Comparison of ENCODE assay signal across 8 mouse cellular contexts in the genomic region with DNA sequence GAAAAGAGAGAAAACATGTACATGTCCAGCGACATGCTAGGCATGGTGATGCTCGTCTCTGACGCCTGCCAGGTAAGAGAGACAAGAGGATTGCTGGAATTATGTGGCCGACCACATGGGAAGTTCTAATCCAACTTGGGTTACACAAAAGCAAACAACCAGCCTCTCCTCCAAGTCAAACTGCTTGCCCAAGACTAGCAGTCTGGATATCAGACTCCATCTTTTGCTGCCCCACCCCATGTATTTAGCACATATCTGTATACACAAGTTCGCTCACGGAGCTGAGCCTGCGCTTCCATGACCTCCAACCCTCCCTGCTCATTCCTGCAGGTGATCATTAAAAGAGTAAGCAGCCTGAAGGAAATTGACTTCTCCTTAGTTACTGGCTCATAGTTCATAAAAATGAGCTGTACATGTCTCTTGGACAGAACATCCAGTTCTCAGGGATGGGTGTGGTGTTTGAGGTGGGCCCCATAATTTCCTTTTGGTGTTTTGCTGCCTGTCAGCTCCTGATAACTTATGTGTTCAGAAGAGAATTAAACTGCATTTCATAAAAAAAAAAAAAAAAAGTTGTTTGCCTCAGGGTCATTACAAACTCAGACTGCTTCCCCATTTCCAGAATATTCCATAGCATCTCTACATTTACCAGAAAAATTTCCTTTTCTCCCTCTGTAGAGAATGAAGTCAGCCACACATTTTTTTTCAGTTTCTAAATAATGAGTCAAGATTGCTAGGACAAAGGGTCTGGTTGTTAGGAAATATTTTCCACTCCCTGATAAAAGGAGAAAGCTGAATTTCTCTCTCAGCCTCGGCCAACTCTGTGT. TPM values are rescaled to one million over a fixed set of nuclear protein-coding genes. Genes with fewer than 3 reads are reported as not detected.
DNase-seq lines count a peak whose midpoint lies in the region; ATAC-seq and TF ChIP-seq lines count a peak whose summit lies in the region.

No protein-coding gene starts in this region.

- H3K4me2 ChIP-seq in heart, embryonic 14.5 days (ENCODE audit: low read length) = peak overlapping the region; percentile 83
- peak overlapping the region; percentile 94 for H3K4me2 ChIP-seq in stomach, embryonic 14.5 days (replicated peaks; ENCODE audit: low read depth, low read length)

- ATAC-seq in heart, embryonic 14.5 days (ENCODE audit: insufficient number of reproducible peaks, insufficient read depth, low FRiP score, low read depth) = no peak
- ATAC-seq in stomach, embryonic 14.5 days (ENCODE audit: insufficient number of reproducible peaks, insufficient read depth, low FRiP score, low read depth) = no peak

- H3K4me1 ChIP-seq in ES-E14 (ENCODE audit: control insufficient read depth in 2 of 2, insufficient read depth in 2 of 2, low read length in 2 of 2, poor library complexity in 1 of 2) = peaks cover 2 to 7% of the 10 kb centered on the region in 2 experiments; a peak in 2 of 4 replicates
- H3K4me1 ChIP-seq in heart, embryonic 14.5 days (ENCODE audit: control insufficient read depth in 2 of 2, insufficient read depth in 2 of 2, low read length in 2 of 2) = peaks cover 22 to 50% of the 10 kb centered on the region in 2 experiments
- peaks cover 9% of the 10 kb centered on the region for H3K4me1 ChIP-seq in liver, adult 2 months (ENCODE audit: control insufficient read depth, insufficient read depth, low read length)
- H3K4me1 ChIP-seq in stomach, embryonic 14.5 days (ENCODE audit: control insufficient read depth, insufficient read depth, low read length) = peaks cover 6% of the 10 kb centered on the region; the same call in 1 of the 2 replicates

- H3K4me3 ChIP-seq in ES-E14 (ENCODE audit: insufficient read depth in 1 of 2, low read depth in 1 of 2, low read length in 2 of 2, poor library complexity in 1 of 2, severe bottlenecking in 1 of 2) = peak overlapping the region in 1 of 2 experiments; percentile 4; a peak in 1 of 4 replicates
- H3K4me3 ChIP-seq in heart, embryonic 14.5 days (ENCODE audit: control insufficient read depth in 1 of 2, insufficient read depth in 1 of 2, low read depth in 1 of 2, low read length in 2 of 2) = peak overlapping the region; percentile 70 to 81; a peak in 2 of 4 replicates
- H3K4me3 ChIP-seq in liver, adult 2 months (ENCODE audit: insufficient read depth, low read depth, low read length) = no peak overlapping the region
- peak overlapping the region; percentile 67 for H3K4me3 ChIP-seq in stomach, embryonic 14.5 days (ENCODE audit: low read depth, low read length)

- H3K27ac ChIP-seq in ES-E14 (ENCODE audit: insufficient read depth, low read depth, low read length, poor library complexity, severe bottlenecking) = no peak overlapping the region
- H3K27ac ChIP-seq in heart, embryonic 14.5 days (replicated peaks in 1 of 2; ENCODE audit: control insufficient read depth in 1 of 2, insufficient read depth in 1 of 2, low read depth in 2 of 2, low read length in 2 of 2) = peak overlapping the region; percentile 79 to 85
- peak overlapping the region; percentile 46 for H3K27ac ChIP-seq in liver, adult 2 months (replicated peaks; ENCODE audit: insufficient read depth, low read depth, low read length)
- 0 out of 2 replicates have a peak overlapping the region, but pooled peaks have one; percentile 7 for H3K27ac ChIP-seq in stomach, embryonic 14.5 days (ENCODE audit: low read length)

- H3K27me3 ChIP-seq in heart, embryonic 14.5 days (ENCODE audit: control insufficient read depth, insufficient read depth, low read length) = no peaks in the 10 kb centered on the region
- H3K27me3 ChIP-seq in liver, adult 2 months (ENCODE audit: control insufficient read depth, insufficient read depth, low read length) = no peaks in the 10 kb centered on the region
- H3K27me3 ChIP-seq in stomach, embryonic 14.5 days (ENCODE audit: control insufficient read depth, insufficient read depth, low read length) = no peaks in the 10 kb centered on the region

- 71% methylated on average over 8 of the region's 8 CpGs for WGBS in heart, embryonic 14.5 days
- WGBS in liver, adult 2 months = 39% methylated on average over 8 of the region's 8 CpGs
- 63% methylated on average over 8 of the region's 8 CpGs for WGBS in stomach, embryonic 14.5 days

- DNase-seq in ES-E14 (ENCODE audit: low read depth, low spot score) (no peak), MN1 (ENCODE audit: low spot score) (no peak)
- DNase-seq in c-Kit-negative CD71-positive TER-119-positive erythroid progenitor cells, embryonic 14.5 days (ENCODE audit: low read depth, low spot score) = peak; percentile 80
- DNase-seq in liver, adult 2 months (ENCODE audit: extremely low read depth, low read depth, low spot score) = peak; percentile 38
- DNase-seq in embryo, embryonic 11 days = no peak
- no peak for DNase-seq in cerebellum, postnatal 10 days

- no peak for TF ChIP-seq CTCF in liver, adult 2 months (IDR thresholded peaks at IDR 0.05; ENCODE audit: low read depth, low read length)

- H3K36me3 ChIP-seq in ES-E14 (ENCODE audit: control insufficient read depth, insufficient read depth, low read length, poor library complexity, severe bottlenecking) = no peaks in the 10 kb centered on the region
- H3K36me3 ChIP-seq in heart, embryonic 14.5 days (ENCODE audit: control insufficient read depth, insufficient read depth, low read length) = no peaks in the 10 kb centered on the region
- no peaks in the 10 kb centered on the region; the same call in 1 of the 2 replicates for H3K36me3 ChIP-seq in liver, adult 2 months (ENCODE audit: control insufficient read depth, insufficient read depth, low read length)
- H3K36me3 ChIP-seq in stomach, embryonic 14.5 days (ENCODE audit: control insufficient read depth, insufficient read depth, low read length) = no peaks in the 10 kb centered on the region

- H3K9me3 ChIP-seq in ES-E14 (ENCODE audit: control insufficient read depth, insufficient read depth, low read depth, low read length) = no peaks in the 10 kb centered on the region
- no peaks in the 10 kb centered on the region for H3K9me3 ChIP-seq in heart, embryonic 14.5 days (ENCODE audit: control insufficient read depth, low read length)
- H3K9me3 ChIP-seq in stomach, embryonic 14.5 days (ENCODE audit: control insufficient read depth, low read depth, low read length) = no peaks in the 10 kb centered on the region

- H3K9ac ChIP-seq in ES-E14 (ENCODE audit: insufficient read depth, low read depth, low read length, poor library complexity, severe bottlenecking) = no peak overlapping the region
- 0 out of 2 replicates have a peak overlapping the region, but pooled peaks have one; percentile 40 for H3K9ac ChIP-seq in heart, embryonic 14.5 days (ENCODE audit: low read length)
- no peak overlapping the region for H3K9ac ChIP-seq in liver, adult 2 months (ENCODE audit: low read depth, low read length)
- no peak overlapping the region for H3K9ac ChIP-seq in stomach, embryonic 14.5 days (replicated peaks; ENCODE audit: low read depth, low read length)

- no peaks in the 10 kb centered on the region for H3K79me2 ChIP-seq in liver, adult 2 months (ENCODE audit: control insufficient read depth, insufficient read depth, low read length)

- TF ChIP-seq POLR2A in liver, adult 2 months (IDR thresholded peaks at IDR 0.05; ENCODE audit: extremely low read depth, insufficient read depth, low read length) = no peak

- in situ Hi-C loops in ES-E14 (cut with MboI; ENCODE audit: low sequenced_read_pairs in 2 of 2, unreplicated experiment in 2 of 2) = no loop called here

TF ChIP-seq in ES-E14, 5 proteins besides CTCF, POLR2A, EP300 and RAD21:
- peak; percentile 83; the same call in 1 of the 2 replicates for TF ChIP-seq ZNF384 (IDR thresholded peaks at IDR 0.05; ENCODE audit: low read depth, low read length)
- no peak for TF ChIP-seq MAFK (IDR thresholded peaks at IDR 0.05; ENCODE audit: insufficient read depth, low read depth, low read length)

RNA-seq across cellular contexts. Expression of gene A930018P22Rik, which starts 0.7 kb away (rescaled TPM):
- total RNA-seq in ES-E14 (2012; rRNA removed) = 0.32 TPM in 1 of 2 replicates, not detected in the other
- polyA plus RNA-seq in heart, embryonic 14.5 days (2014; fragmentation: Nextera tagmentation; extraction: Ambion mirVana) = 0.59 TPM in 1 of 2 replicates, not detected in the other
- 0.18 TPM in 1 of 2 replicates, not detected in the other for total RNA-seq in liver, adult 2 months (2014; rRNA removed)
- 0.26 and 0.35 TPM in 2 replicates for polyA plus RNA-seq in liver, adult 2 months (2012; rRNA removed)
- not detected in 2 replicates for polyA plus RNA-seq in stomach, embryonic 14.5 days (2014; fragmentation: Nextera tagmentation; extraction: Ambion mirVana)

RNA-seq across cellular contexts. Expression of gene Cd59a, which starts 26.3 kb away (rescaled TPM):
- total RNA-seq in ES-E14 (2012; rRNA removed) = 6.4 and 7.3 TPM in 2 replicates
- 69.0 and 69.7 TPM in 2 replicates for polyA plus RNA-seq in heart, embryonic 14.5 days (2014; fragmentation: Nextera tagmentation; extraction: Ambion mirVana)
- 62.5 and 69.5 TPM in 2 replicates for total RNA-seq in liver, adult 2 months (2014; rRNA removed)
- polyA plus RNA-seq in liver, adult 2 months (2012; rRNA removed) = 28.6 and 39.5 TPM in 2 replicates
- 32.6 and 34.0 TPM in 2 replicates for polyA plus RNA-seq in stomach, embryonic 14.5 days (2014; fragmentation: Nextera tagmentation; extraction: Ambion mirVana)

RNA-seq across cellular contexts. Expression of gene Cd59b, which starts 52.2 kb away (rescaled TPM):
- total RNA-seq in ES-E14 (2012; rRNA removed) = 2.4 and 3.5 TPM in 2 replicates
- polyA plus RNA-seq in heart, embryonic 14.5 days (2014; fragmentation: Nextera tagmentation; extraction: Ambion mirVana) = 3.0 and 6.4 TPM in 2 replicates
- total RNA-seq in liver, adult 2 months (2014; rRNA removed) = 9.5 and 20.7 TPM in 2 replicates
- 17.7 and 28.1 TPM in 2 replicates for polyA plus RNA-seq in liver, adult 2 months (2012; rRNA removed)
- 5.8 and 6.7 TPM in 2 replicates for polyA plus RNA-seq in stomach, embryonic 14.5 days (2014; fragmentation: Nextera tagmentation; extraction: Ambion mirVana)

RNA-seq across cellular contexts. Expression of gene Gm10799, which starts 53.5 kb away (rescaled TPM):
- total RNA-seq in ES-E14 (2012; rRNA removed) = not detected in 2 replicates
- polyA plus RNA-seq in heart, embryonic 14.5 days (2014; fragmentation: Nextera tagmentation; extraction: Ambion mirVana) = not detected in 2 replicates
- not detected in 2 replicates for total RNA-seq in liver, adult 2 months (2014; rRNA removed)
- not detected in 2 replicates for polyA plus RNA-seq in liver, adult 2 months (2012; rRNA removed)
- polyA plus RNA-seq in stomach, embryonic 14.5 days (2014; fragmentation: Nextera tagmentation; extraction: Ambion mirVana) = not detected in 2 replicates

RNA-seq across cellular contexts. Expression of gene Gm10912, which starts 56.3 kb away (rescaled TPM):
- total RNA-seq in ES-E14 (2012; rRNA removed) = not detected in 2 replicates
- 0.12 TPM in 1 of 2 replicates, not detected in the other for polyA plus RNA-seq in heart, embryonic 14.5 days (2014; fragmentation: Nextera tagmentation; extraction: Ambion mirVana)
- 0.40 and 0.65 TPM in 2 replicates for total RNA-seq in liver, adult 2 months (2014; rRNA removed)
- polyA plus RNA-seq in liver, adult 2 months (2012; rRNA removed) = 0.11 TPM in 1 of 2 replicates, not detected in the other
- not detected in 2 replicates for polyA plus RNA-seq in stomach, embryonic 14.5 days (2014; fragmentation: Nextera tagmentation; extraction: Ambion mirVana)

Comparison
In these comparisons a context has a peak if more than half of its experiments do, and no peak if none do; other contexts are left out.
1. DNase-seq: peak in c-Kit-negative CD71-positive TER-119-positive erythroid progenitor cells, embryonic 14.5 days (single experiment) and liver, adult 2 months (single experiment); none in ES-E14 (single experiment), embryo, embryonic 11 days (single experiment), cerebellum, postnatal 10 days (0 of 2) and MN1 (single experiment).